Mouse (Mus musculus): Measurements from ENCODE around the gene Pkd1.

GRCm38 (mm10) chr17:24640581-24640980 is 90.9 kb downstream of the Pkd1 start:
- TF ChIP-seq CTCF (IDR thresholded peaks at IDR 0.05; ENCODE audit: borderline replicate concordance, insufficient read depth, low read length) (no peak), POLR2A (IDR thresholded peaks at IDR 0.05; ENCODE audit: low read depth, low read length) (no peak)
